Mouse (Mus musculus): ENCODE results near the gene Lats2. TPM values are rescaled to one million over a fixed set of nuclear protein-coding genes. Genes with fewer than 3 reads are reported as not detected.

Gene Lats2
- polyA plus RNA-seq, 1 experiment from 2014 or later = 7.9 TPM

DNA sequence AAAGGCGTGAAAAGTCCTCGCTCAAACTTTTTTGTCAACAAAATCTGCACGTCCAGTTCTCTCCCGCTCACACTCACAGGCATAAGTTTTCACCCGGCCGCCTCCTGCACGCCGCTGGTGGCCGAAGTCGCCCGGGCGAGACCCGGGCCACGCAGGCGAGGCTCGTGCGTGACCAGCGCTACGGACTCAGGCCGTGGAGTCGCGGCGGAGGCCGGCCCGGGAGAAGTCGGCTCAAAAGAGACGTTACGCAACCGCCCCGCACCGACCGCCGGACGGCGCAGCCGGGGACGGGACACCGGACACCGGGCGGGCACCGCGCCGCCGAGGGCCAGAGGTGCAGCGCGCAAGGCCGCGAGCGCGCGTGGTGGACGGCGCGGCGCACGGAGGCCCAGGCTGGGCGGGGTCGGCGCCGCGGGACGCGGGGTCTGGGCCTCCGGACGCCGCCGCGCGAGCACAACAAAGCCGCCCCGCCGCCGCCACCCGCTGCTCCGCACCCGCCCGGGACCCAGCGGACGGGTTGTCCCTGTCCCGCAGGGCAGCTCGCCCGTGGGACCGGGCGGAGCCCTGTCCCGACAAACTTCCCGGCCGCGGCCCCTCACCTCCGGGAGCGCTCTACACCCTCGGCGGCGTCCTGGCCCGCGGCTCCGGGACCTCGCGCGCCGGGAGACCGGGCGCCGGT, 12.8 kb downstream of the Lats2 start:
- peak; percentile 60 for ATAC-seq
- Histone ChIP-seq H3K9ac (replicated peaks; ENCODE audit: low read depth, low read length) (peak overlapping the region; percentile 86), H3K9me3 (ENCODE audit: control insufficient read depth, low read length) (no peaks in the 10 kb centered on the region), H3K4me2 (ENCODE audit: low read length) (peak overlapping the region; percentile 94), H3K4me1 (replicated peaks; ENCODE audit: control insufficient read depth, insufficient read depth, low read length) (peaks cover 21% of the 10 kb centered on the region), H3K4me3 (replicated peaks; ENCODE audit: low read length) (peak overlapping the region; percentile 89), H3K27ac (ENCODE audit: low read length) (peak overlapping the region; percentile 67), H3K27me3 (replicated peaks; ENCODE audit: control insufficient read depth, insufficient read depth, low read length) (no peaks in the 10 kb centered on the region; the same call in 1 of the 2 replicates), H3K36me3 (ENCODE audit: control insufficient read depth, insufficient read depth) (no peaks in the 10 kb centered on the region)
- under 1% methylated on average over 82 of the region's 103 CpGs for WGBS

DNA sequence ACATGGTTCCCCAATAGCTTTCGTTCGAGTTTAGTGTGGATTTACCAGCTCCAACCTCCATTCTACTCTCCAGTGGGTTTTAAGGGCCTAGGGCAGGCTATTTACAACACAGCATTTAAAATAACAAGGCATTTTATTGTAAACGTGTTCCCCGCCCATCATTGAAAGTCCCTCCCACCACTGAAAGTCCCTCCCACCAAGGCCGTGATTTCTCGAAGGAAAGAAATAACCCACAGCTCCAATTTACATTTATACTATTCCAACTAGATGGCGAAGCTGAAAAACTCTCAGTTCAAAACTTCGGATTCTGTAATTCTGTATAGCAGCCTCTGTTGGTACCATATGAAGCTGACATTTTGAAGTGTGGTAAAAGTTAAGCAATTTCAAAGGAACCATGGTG, 13.6 kb downstream of the Lats2 start:
- no peak for ATAC-seq
- H3K27ac ChIP-seq (ENCODE audit: low read length) = no peak overlapping the region
- no peaks in the 10 kb centered on the region; the same call in 1 of the 2 replicates for H3K27me3 ChIP-seq (replicated peaks; ENCODE audit: control insufficient read depth, insufficient read depth, low read length)
- peak overlapping the region; percentile 94 for H3K4me2 ChIP-seq (ENCODE audit: low read length)
- H3K9ac ChIP-seq (replicated peaks; ENCODE audit: low read depth, low read length) = no peak overlapping the region
- peaks cover 21% of the 10 kb centered on the region for H3K4me1 ChIP-seq (replicated peaks; ENCODE audit: control insufficient read depth, insufficient read depth, low read length)
- WGBS = 0% methylated on average over 8 of the region's 8 CpGs
- no peaks in the 10 kb centered on the region for H3K36me3 ChIP-seq (ENCODE audit: control insufficient read depth, insufficient read depth)
- H3K4me3 ChIP-seq (replicated peaks; ENCODE audit: low read length) = peak overlapping the region; percentile 89
- no peaks in the 10 kb centered on the region for H3K9me3 ChIP-seq (ENCODE audit: control insufficient read depth, low read length)

DNA sequence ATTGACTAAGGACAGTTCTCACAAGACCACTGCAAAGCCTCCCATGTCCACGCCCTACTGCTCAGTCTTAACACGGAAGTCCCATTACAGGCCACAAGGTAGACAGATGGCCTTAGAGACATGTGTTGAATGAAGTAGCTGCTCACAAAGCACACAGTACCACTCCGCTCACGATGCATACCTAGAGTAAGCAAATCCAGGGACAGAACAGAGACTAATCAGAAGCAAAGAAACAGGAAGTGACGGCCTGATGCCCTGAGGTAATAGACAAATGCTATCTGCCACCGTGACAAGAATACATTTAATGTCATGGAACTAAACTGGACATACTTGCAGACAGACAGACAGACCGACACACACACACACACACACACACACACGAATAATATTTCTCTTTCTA, 17.5 kb downstream of the Lats2 start:
- Histone ChIP-seq H3K27me3 (replicated peaks; ENCODE audit: control insufficient read depth, insufficient read depth, low read length) (no peaks in the 10 kb centered on the region), H3K36me3 (ENCODE audit: control insufficient read depth, insufficient read depth) (no peaks in the 10 kb centered on the region), H3K4me2 (ENCODE audit: low read length) (no peak overlapping the region), H3K4me3 (replicated peaks; ENCODE audit: low read length) (no peak overlapping the region), H3K27ac (ENCODE audit: low read length) (no peak overlapping the region), H3K9ac (replicated peaks; ENCODE audit: low read depth, low read length) (no peak overlapping the region), H3K4me1 (replicated peaks; ENCODE audit: control insufficient read depth, insufficient read depth, low read length) (peaks cover 17% of the 10 kb centered on the region), H3K9me3 (ENCODE audit: control insufficient read depth, low read length) (no peaks in the 10 kb centered on the region)
- WGBS = 86% methylated on average over 8 of the region's 8 CpGs
- no peak for ATAC-seq

- Histone ChIP-seq H3K27me3 (replicated peaks; ENCODE audit: control insufficient read depth, insufficient read depth, low read length) (no peaks in the 10 kb centered on the region), H3K4me1 (replicated peaks; ENCODE audit: control insufficient read depth, insufficient read depth, low read length) (peaks cover 8% of the 10 kb centered on the region; the same call in 1 of the 2 replicates), H3K36me3 (ENCODE audit: control insufficient read depth, insufficient read depth) (no peaks in the 10 kb centered on the region), H3K4me2 (ENCODE audit: low read length) (no peak overlapping the region), H3K4me3 (replicated peaks; ENCODE audit: low read length) (no peak overlapping the region), H3K9ac (replicated peaks; ENCODE audit: low read depth, low read length) (no peak overlapping the region), H3K9me3 (ENCODE audit: control insufficient read depth, low read length) (no peaks in the 10 kb centered on the region), H3K27ac (ENCODE audit: low read length) (no peak overlapping the region)
- ATAC-seq = no peak
These were observed 21.1 kb downstream of the Lats2 start for GRCm38 (mm10) chr14:57737089-57737488.

GRCm38 (mm10) chr14:57736141-57736540, 22.0 kb downstream of the Lats2 start:
- no peak overlapping the region for H3K4me2 ChIP-seq (ENCODE audit: low read length)
- H3K27ac ChIP-seq (ENCODE audit: low read length) = no peak overlapping the region
- WGBS = 75% methylated on average over 4 of the region's 4 CpGs
- no peaks in the 10 kb centered on the region for H3K9me3 ChIP-seq (ENCODE audit: control insufficient read depth, low read length)
- no peaks in the 10 kb centered on the region for H3K36me3 ChIP-seq (ENCODE audit: control insufficient read depth, insufficient read depth)
- no peak overlapping the region for H3K9ac ChIP-seq (replicated peaks; ENCODE audit: low read depth, low read length)
- H3K4me3 ChIP-seq (replicated peaks; ENCODE audit: low read length) = no peak overlapping the region
- peaks cover 8% of the 10 kb centered on the region; the same call in 1 of the 2 replicates for H3K4me1 ChIP-seq (replicated peaks; ENCODE audit: control insufficient read depth, insufficient read depth, low read length)
- no peaks in the 10 kb centered on the region for H3K27me3 ChIP-seq (replicated peaks; ENCODE audit: control insufficient read depth, insufficient read depth, low read length)
- ATAC-seq = no peak

DNA sequence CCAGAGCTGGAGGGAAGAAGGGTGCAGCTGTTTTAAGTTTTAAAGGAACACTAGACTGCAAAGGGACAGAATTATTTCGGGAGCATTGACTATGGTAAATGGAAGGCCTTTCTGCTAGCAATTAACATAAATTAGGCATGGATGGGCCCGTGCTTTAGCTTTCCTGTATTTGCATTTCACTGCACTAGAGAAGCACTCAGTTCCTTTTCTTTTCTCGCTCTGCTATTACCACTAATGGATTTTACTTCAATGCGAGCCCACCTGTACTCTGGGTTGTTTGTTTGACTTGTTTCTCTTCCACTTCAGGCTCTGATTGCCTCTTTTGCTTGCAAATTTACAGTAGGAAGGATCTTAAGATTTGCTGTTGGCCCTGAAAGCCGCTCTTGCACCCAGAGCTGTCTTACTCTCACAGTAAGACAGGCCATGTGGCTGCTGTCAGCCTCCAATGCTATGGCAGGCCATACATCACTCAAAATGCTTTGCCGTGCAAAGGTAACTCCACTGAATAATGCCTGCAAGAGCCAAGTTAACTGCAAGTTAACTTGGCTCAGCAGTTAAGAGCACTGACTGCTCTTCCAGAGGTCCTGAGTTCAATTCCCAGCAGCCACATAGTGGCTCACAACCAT, 25.4 kb downstream of the Lats2 start:
- no peaks in the 10 kb centered on the region for H3K27me3 ChIP-seq (replicated peaks; ENCODE audit: control insufficient read depth, insufficient read depth, low read length)
- 25% methylated on average over 6 of the region's 6 CpGs for WGBS
- H3K4me2 ChIP-seq (ENCODE audit: low read length) = no peak overlapping the region
- H3K4me1 ChIP-seq (replicated peaks; ENCODE audit: control insufficient read depth, insufficient read depth, low read length) = peaks cover 22% of the 10 kb centered on the region
- H3K9ac ChIP-seq (replicated peaks; ENCODE audit: low read depth, low read length) = no peak overlapping the region
- H3K4me3 ChIP-seq (replicated peaks; ENCODE audit: low read length) = no peak overlapping the region
- H3K27ac ChIP-seq (ENCODE audit: low read length) = peak overlapping the region; percentile 16
- H3K36me3 ChIP-seq (ENCODE audit: control insufficient read depth, insufficient read depth) = no peaks in the 10 kb centered on the region
- no peaks in the 10 kb centered on the region for H3K9me3 ChIP-seq (ENCODE audit: control insufficient read depth, low read length)
- ATAC-seq = peak; percentile 58

- no peak overlapping the region for H3K27ac ChIP-seq (ENCODE audit: low read length)
- H3K9me3 ChIP-seq (ENCODE audit: control insufficient read depth, low read length) = peaks cover 7% of the 10 kb centered on the region; the same call in 1 of the 2 replicates
- H3K4me1 ChIP-seq (replicated peaks; ENCODE audit: control insufficient read depth, insufficient read depth, low read length) = peaks cover 22% of the 10 kb centered on the region
- H3K4me3 ChIP-seq (replicated peaks; ENCODE audit: low read length) = no peak overlapping the region
- H3K9ac ChIP-seq (replicated peaks; ENCODE audit: low read depth, low read length) = peak overlapping the region; percentile 16; the same call in 1 of the 2 replicates
- no peaks in the 10 kb centered on the region for H3K27me3 ChIP-seq (replicated peaks; ENCODE audit: control insufficient read depth, insufficient read depth, low read length)
- H3K4me2 ChIP-seq (ENCODE audit: low read length) = no peak overlapping the region
- ATAC-seq = peak; percentile 53
- WGBS = 24% methylated on average over 9 of the region's 9 CpGs
- no peaks in the 10 kb centered on the region for H3K36me3 ChIP-seq (ENCODE audit: control insufficient read depth, insufficient read depth)
These were observed 27.7 kb downstream of the Lats2 start for GRCm38 (mm10) chr14:57730527-57730926.

GRCm38 (mm10) chr14:57729975-57730499, 28.2 kb downstream of the Lats2 start:
- H3K27me3 ChIP-seq (replicated peaks; ENCODE audit: control insufficient read depth, insufficient read depth, low read length) = no peaks in the 10 kb centered on the region
- 45% methylated on average over 5 of the region's 5 CpGs for WGBS
- ATAC-seq = peak; percentile 54
- H3K4me3 ChIP-seq (replicated peaks; ENCODE audit: low read length) = no peak overlapping the region
- no peaks in the 10 kb centered on the region for H3K36me3 ChIP-seq (ENCODE audit: control insufficient read depth, insufficient read depth)
- peaks cover 7% of the 10 kb centered on the region; the same call in 1 of the 2 replicates for H3K9me3 ChIP-seq (ENCODE audit: control insufficient read depth, low read length)
- H3K27ac ChIP-seq (ENCODE audit: low read length) = no peak overlapping the region
- no peak overlapping the region for H3K9ac ChIP-seq (replicated peaks; ENCODE audit: low read depth, low read length)
- H3K4me2 ChIP-seq (ENCODE audit: low read length) = no peak overlapping the region
- peaks cover 22% of the 10 kb centered on the region for H3K4me1 ChIP-seq (replicated peaks; ENCODE audit: control insufficient read depth, insufficient read depth, low read length)

- Histone ChIP-seq H3K36me3 (ENCODE audit: control insufficient read depth, insufficient read depth) (no peaks in the 10 kb centered on the region), H3K27me3 (replicated peaks; ENCODE audit: control insufficient read depth, insufficient read depth, low read length) (no peaks in the 10 kb centered on the region), H3K9ac (replicated peaks; ENCODE audit: low read depth, low read length) (no peak overlapping the region), H3K9me3 (ENCODE audit: control insufficient read depth, low read length) (peaks cover 7% of the 10 kb centered on the region; the same call in 1 of the 2 replicates), H3K4me1 (replicated peaks; ENCODE audit: control insufficient read depth, insufficient read depth, low read length) (peaks cover 23% of the 10 kb centered on the region), H3K27ac (ENCODE audit: low read length) (no peak overlapping the region), H3K4me2 (ENCODE audit: low read length) (no peak overlapping the region), H3K4me3 (replicated peaks; ENCODE audit: low read length) (no peak overlapping the region)
- 84% methylated on average over 8 of the region's 8 CpGs for WGBS
- ATAC-seq = no peak
These were observed 28.8 kb downstream of the Lats2 start for GRCm38 (mm10) chr14:57729364-57729763.

All from forebrain, embryonic 16.5 days (tissue).